Mouse (Mus musculus): Measurements from ENCODE around the gene Mpped2. TPM values are rescaled to one million over a fixed set of nuclear protein-coding genes. Genes with fewer than 3 reads are reported as not detected.

Mpped2 gene
- polyA plus RNA-seq, 1 experiment from 2014 or later = 72.3 TPM

DNA sequence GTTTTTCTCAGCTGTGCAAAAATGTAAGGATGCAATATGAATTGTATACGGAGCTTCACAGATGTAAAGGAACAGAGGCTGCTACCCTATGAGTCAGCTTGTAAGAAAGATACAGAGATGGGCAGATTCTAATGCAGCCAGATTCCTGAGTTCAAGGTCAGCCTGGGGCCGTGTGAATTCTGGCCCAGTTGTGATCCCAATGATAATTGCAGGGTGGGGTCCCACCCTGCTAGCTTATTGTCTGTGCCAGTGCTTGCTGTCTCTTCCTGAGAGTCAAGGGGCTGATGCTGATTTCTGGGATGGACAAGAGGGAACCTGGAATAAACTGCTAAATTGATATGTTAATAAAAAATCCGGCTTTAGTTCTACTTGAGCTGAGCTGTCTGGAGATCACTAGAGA, 122.8 kb downstream of the Mpped2 start:
- no peak overlapping the region for H3K4me3 ChIP-seq
- peaks cover 11% of the 10 kb centered on the region for H3K36me3 ChIP-seq
- no peak for ATAC-seq (ENCODE audit: extremely low read depth, insufficient number of reproducible peaks, low FRiP score, low TSS enrichment)
- H3K27me3 ChIP-seq (replicated peaks) = no peaks in the 10 kb centered on the region
- H3K4me1 ChIP-seq = peaks cover 14% of the 10 kb centered on the region; the same call in 1 of the 2 replicates
- no peak overlapping the region for H3K9ac ChIP-seq
- no peak overlapping the region for H3K4me2 ChIP-seq
- H3K27ac ChIP-seq (replicated peaks) = no peak overlapping the region
- WGBS = 80% methylated on average over 3 of the region's 3 CpGs
- H3K9me3 ChIP-seq = no peaks in the 10 kb centered on the region

DNA sequence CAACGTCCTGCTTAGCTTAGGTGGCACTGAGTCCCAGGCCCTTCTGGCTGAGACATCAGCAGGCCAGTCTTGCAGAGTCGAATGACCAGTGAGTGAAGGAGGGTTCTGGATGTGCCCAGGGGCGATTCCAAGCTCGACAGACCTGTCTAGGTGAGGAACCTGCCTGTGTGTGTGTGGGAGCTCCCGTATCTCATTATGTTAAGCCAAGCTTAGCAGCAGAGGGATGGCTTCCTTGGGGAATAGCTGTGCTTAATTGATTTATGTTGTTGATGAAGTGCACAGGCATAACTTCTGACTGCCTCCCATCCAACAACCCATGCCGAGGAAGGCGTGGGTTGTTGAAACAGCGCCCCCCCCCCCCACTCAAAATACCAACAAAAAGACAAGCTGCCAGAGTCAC, 128.2 kb downstream of the Mpped2 start:
- 69% methylated on average over 8 of the region's 8 CpGs for WGBS

DNA sequence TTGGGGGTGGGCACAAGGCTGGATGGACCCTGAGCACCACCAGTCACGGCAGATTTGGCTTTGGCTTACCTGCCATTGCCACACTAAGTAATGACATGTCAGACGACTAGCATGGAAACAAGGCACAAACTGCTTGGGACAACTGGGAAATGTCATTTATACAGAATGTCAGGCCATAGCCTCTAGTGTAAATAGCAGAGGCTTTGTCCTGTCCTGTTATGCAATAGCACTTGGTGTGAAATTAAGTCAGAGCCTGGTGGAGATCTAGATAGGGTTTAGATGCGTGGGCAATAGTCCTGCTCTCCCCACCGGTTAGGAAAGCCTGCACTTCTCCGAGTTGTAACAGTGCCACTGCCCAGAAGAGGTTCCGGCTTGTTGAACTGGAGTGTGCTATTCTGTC, 128.8 kb downstream of the Mpped2 start:
- peaks cover 6% of the 10 kb centered on the region for H3K4me1 ChIP-seq
- H3K4me2 ChIP-seq = no peak overlapping the region
- H3K4me3 ChIP-seq = no peak overlapping the region
- no peak overlapping the region for H3K27ac ChIP-seq (replicated peaks)
- no peak overlapping the region for H3K9ac ChIP-seq
- no peaks in the 10 kb centered on the region for H3K9me3 ChIP-seq
- no peak for ATAC-seq (ENCODE audit: extremely low read depth, insufficient number of reproducible peaks, low FRiP score, low TSS enrichment)
- no peaks in the 10 kb centered on the region for H3K27me3 ChIP-seq (replicated peaks)
- peaks cover 4% of the 10 kb centered on the region; the same call in 1 of the 2 replicates for H3K36me3 ChIP-seq
- WGBS = 59% methylated on average over 6 of the region's 6 CpGs

More for the DNA sequence above, 128.2 kb downstream of the Mpped2 start:
- no peaks in the 10 kb centered on the region for H3K27me3 ChIP-seq (replicated peaks)
- no peak for ATAC-seq (ENCODE audit: extremely low read depth, insufficient number of reproducible peaks, low FRiP score, low TSS enrichment)
- H3K4me1 ChIP-seq = peaks cover 6% of the 10 kb centered on the region
- H3K27ac ChIP-seq (replicated peaks) = no peak overlapping the region
- H3K36me3 ChIP-seq = peaks cover 4% of the 10 kb centered on the region; the same call in 1 of the 2 replicates
- no peak overlapping the region for H3K9ac ChIP-seq
- no peak overlapping the region for H3K4me2 ChIP-seq
- no peaks in the 10 kb centered on the region for H3K9me3 ChIP-seq
- no peak overlapping the region for H3K4me3 ChIP-seq

DNA sequence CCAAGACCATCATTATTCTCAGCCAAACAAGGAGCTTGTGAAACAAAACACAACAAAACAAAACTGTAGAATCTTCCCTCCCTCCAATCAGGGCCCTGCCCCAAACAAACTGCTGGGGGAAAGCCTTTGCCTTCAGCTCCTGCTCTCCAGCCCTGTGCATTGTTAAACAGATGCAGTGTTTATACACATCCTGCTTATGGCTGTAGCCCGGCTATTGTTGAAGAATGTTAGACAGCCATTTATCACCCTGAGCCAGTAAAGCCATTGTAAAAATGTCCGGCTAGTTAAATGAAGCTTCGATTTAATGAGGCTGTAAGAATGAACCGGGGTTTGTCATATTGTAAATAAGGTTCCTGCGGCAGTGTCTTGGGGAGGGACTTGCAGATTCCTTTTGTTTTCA, 129.5 kb downstream of the Mpped2 start:
- ATAC-seq (ENCODE audit: extremely low read depth, insufficient number of reproducible peaks, low FRiP score, low TSS enrichment) = no peak
- 48% methylated on average over 5 of the region's 5 CpGs for WGBS
- Histone ChIP-seq H3K27ac (replicated peaks) (no peak overlapping the region), H3K36me3 (peaks cover 4% of the 10 kb centered on the region; the same call in 1 of the 2 replicates), H3K9ac (no peak overlapping the region), H3K4me3 (no peak overlapping the region), H3K9me3 (no peaks in the 10 kb centered on the region), H3K4me1 (peaks cover 6% of the 10 kb centered on the region), H3K4me2 (no peak overlapping the region), H3K27me3 (replicated peaks) (no peaks in the 10 kb centered on the region)

DNA sequence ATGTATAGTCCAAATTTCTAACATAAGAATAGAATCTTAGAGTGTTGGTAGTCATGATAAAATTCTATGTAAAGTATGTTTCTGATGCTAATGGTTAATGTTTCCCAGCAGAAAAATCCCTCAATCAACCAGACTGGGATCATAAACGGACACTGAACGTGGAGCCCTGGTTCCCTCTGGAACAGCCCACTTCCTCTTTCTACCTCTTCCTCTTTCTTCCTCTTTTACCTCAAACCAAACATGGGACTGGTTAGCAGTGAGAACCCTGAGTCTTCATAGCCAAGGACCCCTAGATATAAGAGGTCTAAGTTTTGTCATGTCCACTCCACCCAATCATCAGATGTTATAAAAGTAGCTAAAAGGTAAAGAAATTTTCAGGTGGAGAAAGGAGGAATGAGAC, 132.4 kb downstream of the Mpped2 start:
- ATAC-seq (ENCODE audit: extremely low read depth, insufficient number of reproducible peaks, low FRiP score, low TSS enrichment) = no peak
- H3K36me3 ChIP-seq = peaks cover 4% of the 10 kb centered on the region; the same call in 1 of the 2 replicates
- WGBS = 66% methylated on average over 2 of the region's 2 CpGs
- H3K9me3 ChIP-seq = no peaks in the 10 kb centered on the region
- H3K27me3 ChIP-seq (replicated peaks) = no peaks in the 10 kb centered on the region
- no peak overlapping the region for H3K4me3 ChIP-seq
- no peak overlapping the region for H3K4me2 ChIP-seq
- H3K9ac ChIP-seq = no peak overlapping the region
- H3K27ac ChIP-seq (replicated peaks) = no peak overlapping the region
- peaks cover 28% of the 10 kb centered on the region for H3K4me1 ChIP-seq

DNA sequence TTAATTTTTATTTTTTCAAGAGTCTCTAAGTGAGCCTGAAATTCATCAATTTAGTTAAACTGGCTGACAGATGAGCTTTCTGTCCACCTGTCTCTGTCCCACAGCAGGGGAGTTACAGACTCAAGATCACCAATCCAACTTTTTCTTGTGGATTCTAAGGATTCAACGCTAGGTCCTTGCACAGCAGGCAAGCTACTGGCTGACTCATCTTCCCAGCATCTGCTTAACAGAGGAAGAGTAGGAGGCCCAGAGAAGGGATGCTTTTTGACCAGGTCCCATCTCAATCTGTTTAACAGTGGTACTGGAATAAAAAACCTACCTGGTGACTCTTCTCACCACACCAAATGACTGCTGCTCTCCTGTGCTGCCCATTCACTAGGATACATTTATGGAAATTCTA, 133.0 kb downstream of the Mpped2 start:
- ATAC-seq (ENCODE audit: extremely low read depth, insufficient number of reproducible peaks, low FRiP score, low TSS enrichment) = no peak
- Histone ChIP-seq H3K4me1 (peaks cover 28% of the 10 kb centered on the region), H3K4me2 (no peak overlapping the region), H3K4me3 (no peak overlapping the region), H3K36me3 (peaks cover 4% of the 10 kb centered on the region; the same call in 1 of the 2 replicates), H3K27me3 (replicated peaks) (no peaks in the 10 kb centered on the region), H3K9me3 (no peaks in the 10 kb centered on the region), H3K27ac (replicated peaks) (no peak overlapping the region), H3K9ac (no peak overlapping the region)
- 77% methylated on average over 1 of the region's 1 CpGs for WGBS

DNA sequence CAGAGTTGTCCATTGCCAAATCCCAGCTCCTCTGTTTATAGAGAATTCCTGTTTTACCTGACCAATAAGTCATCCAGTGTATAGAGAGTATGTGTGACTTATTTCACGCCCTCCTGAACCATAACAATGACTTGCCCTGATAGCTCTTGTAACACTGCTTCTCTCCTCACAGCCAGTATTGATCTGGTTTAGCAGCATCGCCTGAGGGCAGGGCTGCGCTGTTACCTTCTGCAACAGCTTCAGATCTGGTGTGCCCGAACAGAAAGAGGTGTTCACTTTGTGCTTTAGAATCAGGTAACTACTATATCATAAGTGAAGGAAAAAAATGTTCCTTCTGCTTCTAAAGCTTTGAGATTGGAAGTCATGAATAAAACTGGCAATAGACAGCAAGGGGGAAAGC, 133.7 kb downstream of the Mpped2 start:
- Histone ChIP-seq H3K36me3 (peaks cover 4% of the 10 kb centered on the region; the same call in 1 of the 2 replicates), H3K9me3 (no peaks in the 10 kb centered on the region), H3K4me3 (no peak overlapping the region), H3K4me2 (no peak overlapping the region), H3K4me1 (peaks cover 25% of the 10 kb centered on the region), H3K9ac (no peak overlapping the region), H3K27ac (replicated peaks) (no peak overlapping the region), H3K27me3 (replicated peaks) (no peaks in the 10 kb centered on the region)
- no peak for ATAC-seq (ENCODE audit: extremely low read depth, insufficient number of reproducible peaks, low FRiP score, low TSS enrichment)
- 82% methylated on average over 4 of the region's 4 CpGs for WGBS

DNA sequence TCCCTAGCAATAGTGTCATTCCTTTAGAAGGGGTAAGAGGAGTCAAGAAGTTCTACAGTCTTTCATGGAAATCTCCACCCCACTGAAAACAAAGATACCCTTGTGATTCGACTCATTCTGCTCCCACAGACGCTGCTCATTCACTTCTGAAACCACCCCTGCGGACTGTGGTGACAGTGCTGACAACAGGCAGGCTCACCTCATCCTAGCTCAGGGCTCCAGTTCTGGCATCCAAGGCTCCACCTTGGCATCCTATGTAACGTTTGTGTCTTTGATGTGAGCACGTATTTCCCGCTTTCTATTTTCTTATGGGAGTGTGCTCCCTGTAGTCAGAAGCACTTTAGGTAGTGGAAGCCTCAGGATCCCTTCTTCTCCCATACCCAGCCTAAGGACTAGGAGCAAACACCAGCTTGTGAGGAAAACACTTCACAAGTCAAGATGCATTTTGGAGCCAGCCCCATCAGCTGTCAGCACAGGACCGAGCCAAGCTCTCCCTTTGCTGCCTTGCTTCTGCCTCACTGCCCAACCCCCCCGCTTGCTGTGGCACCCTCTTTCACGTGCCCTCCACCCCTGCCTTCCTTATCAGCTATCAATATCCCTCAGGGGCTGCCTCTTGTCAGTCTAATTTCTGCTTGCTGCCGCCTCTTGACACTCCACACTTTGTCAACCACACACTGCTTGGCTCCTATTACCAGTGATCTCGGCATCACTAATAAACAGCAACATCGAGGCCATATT, 135.7 kb downstream of the Mpped2 start:
- Histone ChIP-seq H3K9me3 (no peaks in the 10 kb centered on the region), H3K9ac (peak overlapping the region; percentile 42; the same call in 1 of the 2 replicates), H3K4me2 (peak overlapping the region; percentile 43), H3K4me3 (no peak overlapping the region), H3K27me3 (replicated peaks) (no peaks in the 10 kb centered on the region), H3K36me3 (peaks cover 4% of the 10 kb centered on the region; the same call in 1 of the 2 replicates), H3K4me1 (peaks cover 28% of the 10 kb centered on the region), H3K27ac (replicated peaks) (peak overlapping the region; percentile 33)
- no peak for ATAC-seq (ENCODE audit: extremely low read depth, insufficient number of reproducible peaks, low FRiP score, low TSS enrichment)
- 25% methylated on average over 12 of the region's 12 CpGs for WGBS

DNA sequence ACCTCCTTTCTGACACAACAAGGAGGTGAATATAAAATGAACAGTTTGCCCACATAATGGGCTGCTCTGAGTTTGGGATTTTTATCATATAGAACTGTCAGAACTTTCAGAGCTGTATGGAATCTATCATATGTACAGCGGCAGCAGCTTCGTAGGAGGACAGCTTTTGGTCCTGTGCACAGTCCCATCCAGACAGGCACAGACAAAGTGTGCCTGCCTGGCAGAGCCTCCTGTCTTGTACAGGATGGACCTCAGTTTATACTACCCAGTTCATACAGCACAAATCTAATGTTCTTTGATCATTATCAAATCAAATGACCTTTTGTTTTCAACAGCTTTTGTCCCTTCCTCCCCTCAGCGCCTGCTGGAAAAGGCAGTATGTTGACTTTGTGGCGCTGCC, 136.4 kb downstream of the Mpped2 start:
- WGBS = 61% methylated on average over 4 of the region's 4 CpGs
- Histone ChIP-seq H3K4me3 (no peak overlapping the region), H3K9ac (peak overlapping the region; percentile 2; the same call in 1 of the 2 replicates), H3K36me3 (peaks cover 4% of the 10 kb centered on the region; the same call in 1 of the 2 replicates), H3K27ac (replicated peaks) (peak overlapping the region; percentile 33), H3K4me1 (peaks cover 28% of the 10 kb centered on the region), H3K9me3 (no peaks in the 10 kb centered on the region), H3K4me2 (peak overlapping the region; percentile 43), H3K27me3 (replicated peaks) (no peaks in the 10 kb centered on the region)
- ATAC-seq (ENCODE audit: extremely low read depth, insufficient number of reproducible peaks, low FRiP score, low TSS enrichment) = no peak

DNA sequence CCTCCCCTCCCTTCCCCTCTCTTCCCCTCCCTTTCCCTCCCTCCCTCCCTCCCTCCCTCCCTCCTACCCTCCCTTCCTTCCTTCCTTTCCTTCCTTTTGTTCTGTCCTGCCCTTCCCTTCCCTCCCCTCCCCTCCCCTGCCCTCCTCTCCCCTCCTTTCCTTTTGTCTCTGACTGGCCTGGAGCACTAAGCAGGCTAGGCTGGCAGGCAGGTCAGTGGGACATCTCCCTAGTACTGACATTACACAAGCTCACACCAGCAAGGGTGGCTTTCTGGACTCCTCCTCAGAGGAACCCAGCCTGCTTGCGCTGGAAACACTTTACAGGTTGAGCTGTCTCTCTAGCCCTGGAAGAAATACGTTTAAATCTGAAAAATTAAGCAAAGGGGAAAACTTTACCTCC, 139.5 kb downstream of the Mpped2 start:
- peaks cover 31% of the 10 kb centered on the region for H3K4me1 ChIP-seq
- no peak for ATAC-seq (ENCODE audit: extremely low read depth, insufficient number of reproducible peaks, low FRiP score, low TSS enrichment)
- no peak overlapping the region for H3K4me3 ChIP-seq
- no peaks in the 10 kb centered on the region for H3K9me3 ChIP-seq
- H3K27me3 ChIP-seq (replicated peaks) = no peaks in the 10 kb centered on the region
- peaks cover 5% of the 10 kb centered on the region; the same call in 1 of the 2 replicates for H3K36me3 ChIP-seq
- 74% methylated on average over 2 of the region's 2 CpGs for WGBS
- H3K9ac ChIP-seq = no peak overlapping the region
- H3K4me2 ChIP-seq = no peak overlapping the region
- H3K27ac ChIP-seq (replicated peaks) = no peak overlapping the region

DNA sequence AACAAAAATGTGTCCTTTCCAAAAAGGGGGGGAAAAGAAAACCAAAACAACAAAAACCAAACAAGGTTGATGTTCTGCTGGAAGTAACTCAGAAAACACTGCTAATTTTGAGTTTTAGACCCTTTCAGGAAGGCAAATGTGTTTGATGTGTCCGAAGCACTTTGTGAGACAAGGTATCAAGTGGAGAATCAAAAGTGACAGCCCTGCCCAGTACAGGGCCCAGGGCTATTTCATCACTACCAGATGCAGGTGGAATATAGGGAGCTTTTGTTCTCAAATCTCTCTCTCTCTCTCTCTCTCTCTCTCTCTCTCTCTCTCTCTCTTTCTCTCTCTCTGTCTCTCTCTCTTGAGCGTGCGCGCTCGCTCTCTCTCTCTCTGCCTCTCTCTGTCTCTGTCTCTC, 140.1 kb downstream of the Mpped2 start:
- Histone ChIP-seq H3K36me3 (peaks cover 5% of the 10 kb centered on the region; the same call in 1 of the 2 replicates), H3K27me3 (replicated peaks) (no peaks in the 10 kb centered on the region), H3K9ac (no peak overlapping the region), H3K4me2 (no peak overlapping the region), H3K9me3 (no peaks in the 10 kb centered on the region), H3K4me3 (no peak overlapping the region), H3K4me1 (peaks cover 32% of the 10 kb centered on the region), H3K27ac (replicated peaks) (no peak overlapping the region)
- no peak for ATAC-seq (ENCODE audit: extremely low read depth, insufficient number of reproducible peaks, low FRiP score, low TSS enrichment)
- 88% methylated on average over 5 of the region's 5 CpGs for WGBS

DNA sequence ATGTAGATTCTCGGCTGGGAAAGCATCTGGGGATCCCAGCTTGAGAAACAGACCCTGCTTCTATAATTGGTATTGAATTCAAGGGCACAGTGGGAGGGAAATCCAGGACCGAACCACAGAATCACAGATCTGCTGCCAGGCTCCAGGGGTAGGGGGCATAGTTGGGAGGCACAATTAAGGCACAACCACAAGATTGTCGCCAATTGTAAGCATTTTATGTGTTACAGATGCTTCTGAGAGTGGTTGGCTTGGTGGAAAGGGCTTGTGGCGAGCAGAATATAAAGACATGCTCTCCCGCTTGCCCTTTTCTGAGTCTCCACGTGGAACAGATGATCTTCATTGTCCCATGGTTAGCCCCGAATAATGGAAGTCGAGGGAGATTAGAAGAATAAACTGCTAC, 142.3 kb downstream of the Mpped2 start:
- Histone ChIP-seq H3K4me1 (peaks cover 22% of the 10 kb centered on the region), H3K9me3 (no peaks in the 10 kb centered on the region), H3K4me2 (no peak overlapping the region), H3K9ac (no peak overlapping the region), H3K27me3 (replicated peaks) (no peaks in the 10 kb centered on the region), H3K36me3 (peaks cover 5% of the 10 kb centered on the region; the same call in 1 of the 2 replicates), H3K4me3 (no peak overlapping the region), H3K27ac (replicated peaks) (no peak overlapping the region)
- WGBS = 81% methylated on average over 8 of the region's 8 CpGs
- ATAC-seq (ENCODE audit: extremely low read depth, insufficient number of reproducible peaks, low FRiP score, low TSS enrichment) = no peak

Measured in heart, embryonic 13.5 days (tissue).